Mouse (Mus musculus) T-helper 1 cell (primary cell): ENCODE results near the gene Scgb2b18.
"Not testable (repeated sequence)": the region's sequence is repeated elsewhere in the genome, so short reads cannot be mapped to it uniquely, and the experiment has no call there.

Experiments
- in situ Hi-C: fragments of 300-600 bp; cut with MboI, MseI; formaldehyde crosslinking; loops from one replicate; pipeline ENCODE4 v1.15.1; 2025; ENCODE audit warnings: high pct_unique_total_duplicates

The Scgb2b18 gene

GRCm38 (mm10) chr7:33173764-33174163 lies at the start of gene Scgb2b18:
Gene Scgb2b18 (minus strand): TSS chr7:33173864.
- in situ Hi-C loops, result not testable (repeated sequence)

GRCm38 (mm10) chr7:33185268-33185667 lies 11.6 kb upstream of the Scgb2b18 start, which contains the start of gene Scgb1b18:
Gene Scgb1b18 (plus strand): TSS chr7:33185568.
- in situ Hi-C loops, result not testable (repeated sequence)
